Mouse (Mus musculus) bone marrow macrophage, adult 2 months (primary cell): ENCODE measurements at regions not wholly inside any gene's neighbourhood (a gene's known extent, or its start where the extent isn't known, plus 50 kb on each side); places are given as distances from the start of the nearest gene placed in this dataset.

Source experiments
- CTCF ChIP-seq: IDR thresholded peaks from 2 replicates; pipeline ENCODE4 v1.5.1; 2012; ENCODE audit warnings: low read depth, mild to moderate bottlenecking, low read length, moderate library complexity
- POLR2A ChIP-seq: IDR thresholded peaks from 2 replicates; pipeline ENCODE4 v1.6.1; 2012; ENCODE audit warnings: mild to moderate bottlenecking, low read depth, low read length, borderline replicate concordance

GRCm38 (mm10) chr3:57910020-57910419 lies 62.1 kb upstream of the Pfn2 start:
- no peak for TF ChIP-seq CTCF
- TF ChIP-seq POLR2A = no peak
